Mouse (Mus musculus): ENCODE results near the gene Cyb5r3.

The Cyb5r3 gene

GRCm38 (mm10) chr15:83169772-83170722, 2.3 kb downstream of the Cyb5r3 start:
- DNase-seq (ENCODE audit: low spot score), result no peak

GRCm38 (mm10) chr15:83168875-83169771, 3.3 kb downstream of the Cyb5r3 start:
- no peak for DNase-seq (ENCODE audit: low spot score)

- DNase-seq (ENCODE audit: low spot score), result no peak
These were observed 4.1 kb downstream of the Cyb5r3 start for GRCm38 (mm10) chr15:83168311-83168710.

- no peak for DNase-seq (ENCODE audit: low spot score)
These were observed 4.8 kb downstream of the Cyb5r3 start for GRCm38 (mm10) chr15:83167550-83168065.

DNA sequence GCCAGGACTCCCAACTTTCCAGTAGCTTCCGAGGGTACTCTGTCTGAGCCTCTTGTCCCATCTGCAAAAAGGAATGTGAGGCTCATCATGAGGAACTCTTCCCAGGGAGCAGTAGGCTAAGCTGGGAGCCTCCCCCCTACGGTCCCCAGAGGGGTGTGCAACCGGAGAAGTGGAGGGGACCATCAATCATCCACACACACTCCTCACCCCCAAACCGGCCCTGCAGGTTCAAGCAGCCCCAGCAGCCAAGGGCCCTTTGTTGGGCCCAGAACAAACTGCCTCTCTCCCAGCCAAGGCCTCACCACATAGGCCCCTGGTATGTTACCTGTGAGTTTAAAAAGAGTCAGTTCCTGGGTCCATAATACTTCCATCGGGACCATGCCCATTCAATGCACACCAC, 5.3 kb downstream of the Cyb5r3 start:
- DNase-seq (ENCODE audit: low spot score), result peak; percentile 67

- peak; percentile 51 for DNase-seq (ENCODE audit: low spot score)
These were observed 5.8 kb downstream of the Cyb5r3 start for GRCm38 (mm10) chr15:83166642-83167041.

DNA sequence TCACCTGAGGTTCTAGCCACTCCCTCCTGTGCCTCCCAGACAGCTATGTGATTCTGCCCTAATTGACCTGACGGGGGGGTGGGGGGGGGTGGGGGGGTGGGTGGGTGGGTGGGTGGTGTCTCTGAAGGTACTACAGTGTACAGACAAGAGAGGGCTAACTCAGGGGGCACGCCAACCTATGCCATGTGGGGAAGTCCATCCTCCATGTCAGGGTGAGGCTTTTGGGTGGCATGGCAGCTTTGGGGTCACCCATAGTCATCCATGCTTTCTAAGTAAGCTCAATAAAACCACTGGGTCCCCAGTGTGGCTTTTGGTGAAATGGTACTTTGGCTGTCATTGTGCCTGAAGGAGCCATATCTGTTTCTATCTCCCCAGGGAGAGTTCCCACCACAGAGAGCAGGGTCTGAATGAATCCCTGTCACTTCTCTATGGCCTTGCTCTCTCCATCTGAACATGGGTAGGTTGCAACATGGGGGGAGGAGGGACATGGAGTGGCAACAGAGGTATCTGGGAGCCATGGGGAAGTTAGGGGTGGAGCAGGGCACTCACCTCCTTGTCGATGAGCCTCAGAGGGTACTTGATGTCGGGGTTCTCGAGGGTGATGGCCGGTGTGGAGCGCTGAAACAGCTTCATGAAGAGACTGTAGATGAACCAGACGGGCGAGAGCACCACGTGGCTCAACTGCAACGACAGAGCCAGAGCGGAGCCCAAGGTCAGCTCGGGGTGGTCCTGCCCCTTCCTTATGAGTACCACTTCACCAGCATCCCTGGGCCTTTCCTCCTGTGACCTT, 6.7 kb downstream of the Cyb5r3 start:
- no peak for DNase-seq (ENCODE audit: low spot score)

GRCm38 (mm10) chr15:83164971-83165471, 7.4 kb downstream of the Cyb5r3 start:
- no peak for DNase-seq (ENCODE audit: low spot score)

GRCm38 (mm10) chr15:83162818-83163485, 9.4 kb downstream of the Cyb5r3 start:
- no peak for DNase-seq (ENCODE audit: low spot score)

GRCm38 (mm10) chr15:83162001-83162400, 10.4 kb downstream of the Cyb5r3 start:
- no peak for DNase-seq (ENCODE audit: low spot score)

GRCm38 (mm10) chr15:83161062-83161748, 11.2 kb downstream of the Cyb5r3 start:
- DNase-seq (ENCODE audit: low spot score), result no peak

DNA sequence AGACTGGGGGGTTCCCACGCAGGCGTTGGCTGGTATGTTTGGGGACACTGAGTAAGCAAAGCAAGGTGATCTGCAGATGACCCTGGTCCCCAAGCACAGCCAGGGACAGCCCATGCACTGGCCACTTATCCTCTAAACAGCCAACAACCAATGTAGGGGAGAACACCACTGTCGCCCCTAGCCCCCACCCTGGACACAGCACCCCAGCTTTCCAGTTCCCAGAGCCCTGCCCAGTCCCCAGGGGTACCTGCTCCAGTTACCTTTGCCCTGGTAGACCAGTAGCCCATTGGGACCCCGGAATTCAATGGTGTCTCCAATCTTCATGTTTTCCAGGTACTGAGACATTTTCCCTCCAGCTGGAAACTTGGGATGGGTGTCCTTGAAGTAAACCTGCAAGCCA, 11.8 kb downstream of the Cyb5r3 start:
- no peak for DNase-seq (ENCODE audit: low spot score)

DNA sequence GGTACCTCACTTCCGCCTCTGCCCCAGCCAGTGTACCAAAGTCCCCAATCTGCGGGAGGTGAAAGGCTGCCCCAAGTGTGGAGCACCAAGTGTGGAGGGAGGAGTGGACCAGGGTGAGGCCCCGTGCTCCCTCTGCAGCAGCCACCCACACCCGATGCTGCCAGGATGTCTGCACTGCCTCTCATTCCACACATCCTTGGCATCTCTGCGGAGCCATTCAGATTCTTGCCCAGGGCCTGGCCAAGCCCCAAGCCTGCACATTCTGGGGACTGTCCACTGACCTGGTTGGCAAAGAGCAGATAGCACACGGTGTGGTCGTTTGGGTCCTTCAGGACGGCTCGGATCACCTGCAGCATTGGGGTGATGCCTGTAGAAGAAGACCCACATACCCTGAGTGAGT, 12.6 kb downstream of the Cyb5r3 start:
- DNase-seq (ENCODE audit: low spot score), result no peak

- DNase-seq (ENCODE audit: low spot score), result no peak
These were observed 13.7 kb downstream of the Cyb5r3 start for GRCm38 (mm10) chr15:83158587-83159160.

DNA sequence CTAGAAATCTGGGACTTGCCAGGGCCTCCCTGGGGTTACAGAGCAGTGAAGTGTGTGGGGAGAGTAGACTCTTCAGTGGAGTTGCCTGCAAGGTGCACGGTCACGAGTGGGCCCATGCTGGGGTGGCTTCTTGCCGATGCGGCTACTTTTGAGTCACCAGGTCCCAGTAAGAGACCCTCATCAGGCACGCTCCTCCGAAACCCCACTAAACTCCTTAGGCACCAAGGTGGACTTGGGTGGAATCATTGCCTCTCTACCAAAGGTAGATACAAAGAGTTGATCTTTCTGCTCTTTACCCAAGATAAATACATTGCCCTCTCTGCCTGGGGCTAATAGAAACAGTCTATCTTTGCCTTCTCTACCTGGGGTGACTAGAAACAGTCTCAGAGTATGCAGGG, 14.7 kb downstream of the Cyb5r3 start:
- DNase-seq (ENCODE audit: low spot score), result no peak

DNA sequence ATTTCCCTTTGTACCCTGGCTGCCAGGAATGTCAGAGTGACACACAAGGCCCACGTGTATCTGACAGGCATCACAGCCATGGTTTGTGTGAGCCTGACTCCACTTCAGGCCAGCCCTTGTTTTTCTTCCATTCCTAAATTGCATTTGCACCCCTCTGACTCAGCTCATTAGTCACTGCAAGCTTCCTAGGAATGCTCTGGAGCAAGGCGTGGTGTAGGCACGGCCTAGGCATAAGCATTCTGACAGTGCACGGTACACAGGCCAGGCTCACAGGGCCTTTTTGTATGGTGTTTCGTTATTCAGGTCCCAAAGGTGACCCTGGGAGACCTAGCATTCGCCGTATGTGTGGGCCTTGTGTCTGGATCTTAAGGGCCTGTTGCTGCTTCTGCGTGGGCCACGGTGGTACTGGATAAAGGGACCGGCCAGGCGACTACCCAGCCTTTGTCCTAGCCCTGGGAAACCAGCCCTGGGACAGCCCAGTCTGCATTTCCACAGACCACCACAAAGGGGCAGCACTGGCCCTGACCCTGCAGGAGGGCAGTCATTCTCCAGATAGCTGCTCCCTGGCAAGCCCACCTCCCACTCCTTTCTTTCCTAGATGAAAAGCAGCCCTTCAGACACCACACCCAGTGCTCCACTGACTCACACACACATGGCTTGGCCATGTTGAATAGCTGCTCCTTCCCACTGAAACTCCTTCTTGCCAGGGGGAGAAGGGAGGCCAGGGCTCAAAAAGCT, 15.3 kb downstream of the Cyb5r3 start:
- DNase-seq (ENCODE audit: low spot score), result peak; percentile 75

DNA sequence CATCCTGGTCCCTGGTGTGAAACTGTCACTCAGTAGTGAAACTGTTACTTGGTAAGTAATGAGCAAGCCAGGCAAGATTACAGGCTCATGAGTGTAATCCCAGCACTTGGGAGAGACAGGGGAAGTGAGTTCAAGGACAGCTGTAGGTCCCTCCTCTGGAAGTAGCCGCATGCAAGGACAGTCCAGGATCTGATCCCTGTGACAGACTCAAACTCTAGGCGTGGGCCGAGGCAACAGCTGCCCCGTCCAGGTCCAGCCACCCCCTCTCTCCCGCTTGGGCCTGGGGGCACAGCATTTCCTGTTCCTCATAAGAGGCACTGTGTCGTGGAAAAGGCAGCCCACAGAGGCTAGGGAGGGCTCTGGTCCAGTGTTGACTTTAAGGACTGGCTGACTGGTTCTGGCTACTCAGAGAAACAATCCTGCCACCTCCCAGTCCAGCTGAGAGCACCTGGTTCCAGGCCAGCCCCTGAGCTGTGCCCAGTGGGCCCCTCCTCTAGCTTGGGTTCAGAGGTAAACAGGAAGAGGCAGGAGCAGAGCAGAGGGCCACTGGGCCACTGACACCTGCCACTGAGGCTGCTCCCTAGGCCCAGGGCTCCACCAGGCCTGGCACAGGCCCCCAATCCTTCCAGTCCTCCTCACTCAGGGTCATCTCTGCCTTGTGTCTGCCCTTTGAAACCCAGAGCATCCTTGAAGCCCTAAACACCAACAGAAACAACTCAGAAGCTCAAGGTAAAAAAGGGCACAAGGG, 16.5 kb downstream of the Cyb5r3 start:
- DNase-seq (ENCODE audit: low spot score), result no peak

DNA sequence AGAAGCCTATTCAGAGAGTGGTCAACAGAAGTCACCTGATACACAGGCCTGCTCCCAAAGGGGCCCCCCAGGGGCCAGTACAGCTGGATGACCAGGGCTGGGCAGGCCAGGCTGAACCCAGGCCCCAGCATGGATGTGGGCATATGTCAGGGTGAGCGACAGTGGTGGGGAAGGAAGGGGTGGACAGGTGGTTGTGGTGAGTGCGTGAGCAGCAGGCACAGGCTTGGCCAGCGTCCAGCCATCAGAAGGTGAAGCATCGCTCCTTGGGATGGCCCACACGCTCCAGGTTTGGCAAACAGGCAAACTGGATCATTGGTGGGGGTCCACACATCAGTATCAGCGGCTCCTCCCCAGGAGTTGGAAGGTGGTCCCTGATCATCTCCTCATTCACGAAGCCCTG, 18.1 kb downstream of the Cyb5r3 start:
- no peak for DNase-seq (ENCODE audit: low spot score)

GRCm38 (mm10) chr15:83150694-83151093, 21.7 kb downstream of the Cyb5r3 start:
- DNase-seq (ENCODE audit: low spot score), result no peak

Measured in urinary bladder, postnatal 25 days (tissue).